Mouse (Mus musculus): ENCODE measurements around the gene Enpp1. TPM values are rescaled to one million over a fixed set of nuclear protein-coding genes. Genes with fewer than 3 reads are reported as not detected.

The Enpp1 gene
- total RNA-seq, 2 experiments from 2014 or later, result 1.9 to 2.5 TPM

- ATAC-seq (replicated peaks; ENCODE audit: poor library complexity, severe bottlenecking), result no peak
Measured at GRCm38 (mm10) chr10:24603727-24604126, 108.2 kb downstream of the Enpp1 start.

- no peak for ATAC-seq (replicated peaks; ENCODE audit: poor library complexity, severe bottlenecking)
Measured at GRCm38 (mm10) chr10:24603035-24603434, 108.9 kb downstream of the Enpp1 start.

GRCm38 (mm10) chr10:24599802-24600201 is 112.2 kb downstream of the Enpp1 start:
- ATAC-seq (replicated peaks; ENCODE audit: poor library complexity, severe bottlenecking), result no peak

GRCm38 (mm10) chr10:24598693-24599092 is 113.3 kb downstream of the Enpp1 start:
- no peak for ATAC-seq (replicated peaks; ENCODE audit: poor library complexity, severe bottlenecking)

- ATAC-seq (replicated peaks; ENCODE audit: poor library complexity, severe bottlenecking), result no peak
Measured at GRCm38 (mm10) chr10:24597789-24598188, 114.2 kb downstream of the Enpp1 start.

- ATAC-seq (replicated peaks; ENCODE audit: poor library complexity, severe bottlenecking), result no peak
Measured at GRCm38 (mm10) chr10:24596869-24597339, 115.1 kb downstream of the Enpp1 start.

GRCm38 (mm10) chr10:24596003-24596868 is 115.7 kb downstream of the Enpp1 start:
- ATAC-seq (replicated peaks; ENCODE audit: poor library complexity, severe bottlenecking), result no peak

- peak; percentile 61 for ATAC-seq (replicated peaks; ENCODE audit: poor library complexity, severe bottlenecking)
Measured at GRCm38 (mm10) chr10:24595250-24596002, 116.5 kb downstream of the Enpp1 start, which contains the start of gene Ccn2. Gene Ccn2 (plus strand): TSS chr10:24595442.

GRCm38 (mm10) chr10:24593556-24593955 is 118.4 kb downstream of the Enpp1 start:
- ATAC-seq (replicated peaks; ENCODE audit: poor library complexity, severe bottlenecking), result no peak

- peak; percentile 39 for ATAC-seq (replicated peaks; ENCODE audit: poor library complexity, severe bottlenecking)
Measured at GRCm38 (mm10) chr10:24592969-24593368, 119.0 kb downstream of the Enpp1 start.

- no peak for ATAC-seq (replicated peaks; ENCODE audit: poor library complexity, severe bottlenecking)
Measured at GRCm38 (mm10) chr10:24592318-24592717, 119.6 kb downstream of the Enpp1 start.

GRCm38 (mm10) chr10:24591741-24592140 is 120.2 kb downstream of the Enpp1 start:
- peak; percentile 51 for ATAC-seq (replicated peaks; ENCODE audit: poor library complexity, severe bottlenecking)

- peak; percentile 75 for ATAC-seq (replicated peaks; ENCODE audit: poor library complexity, severe bottlenecking)
Measured at GRCm38 (mm10) chr10:24591136-24591535, 120.8 kb downstream of the Enpp1 start.

- no peak for ATAC-seq (replicated peaks; ENCODE audit: poor library complexity, severe bottlenecking)
Measured at GRCm38 (mm10) chr10:24590546-24590945, 121.4 kb downstream of the Enpp1 start.

GRCm38 (mm10) chr10:24589238-24589637 is 122.7 kb downstream of the Enpp1 start:
- ATAC-seq (replicated peaks; ENCODE audit: poor library complexity, severe bottlenecking), result no peak

GRCm38 (mm10) chr10:24588824-24589223 is 123.1 kb downstream of the Enpp1 start:
- ATAC-seq (replicated peaks; ENCODE audit: poor library complexity, severe bottlenecking), result no peak

Other genes with a start within 250 kb of the Enpp1 start
- not detected in 2 replicates for gene Ccn2, start 116.7 kb downstream of the Enpp1 start, total RNA-seq (2014; fragmentation: Nextera tagmentation)
- not detected in 2 replicates for gene Ccn2, start 116.7 kb downstream of the Enpp1 start, total RNA-seq (2017)
- not detected in 2 replicates for gene Enpp3, start 130.7 kb upstream of the Enpp1 start, total RNA-seq (2014; fragmentation: Nextera tagmentation)
- not detected in 2 replicates for gene Enpp3, start 130.7 kb upstream of the Enpp1 start, total RNA-seq (2017)
- gene Med23, start 157.8 kb upstream of the Enpp1 start, total RNA-seq (2014; fragmentation: Nextera tagmentation), result 20.1 and 34.8 TPM in 2 replicates
- gene Med23, start 157.8 kb upstream of the Enpp1 start, total RNA-seq (2017), result 20.3 and 42.2 TPM in 2 replicates
- gene Arg1, start 215.3 kb upstream of the Enpp1 start, total RNA-seq (2014; fragmentation: Nextera tagmentation), result not detected in 2 replicates
- not detected in 2 replicates for gene Arg1, start 215.3 kb upstream of the Enpp1 start, total RNA-seq (2017)

Measured in granulocyte monocyte progenitor cell, adult 5-6 weeks (primary cell).